Mouse (Mus musculus): Measurements from ENCODE around the gene Mymx. TPM values are rescaled to one million over a fixed set of nuclear protein-coding genes. Genes with fewer than 3 reads are reported as not detected.

The Mymx gene
- polyA plus RNA-seq, 1 experiment from 2014 or later: not detected

DNA sequence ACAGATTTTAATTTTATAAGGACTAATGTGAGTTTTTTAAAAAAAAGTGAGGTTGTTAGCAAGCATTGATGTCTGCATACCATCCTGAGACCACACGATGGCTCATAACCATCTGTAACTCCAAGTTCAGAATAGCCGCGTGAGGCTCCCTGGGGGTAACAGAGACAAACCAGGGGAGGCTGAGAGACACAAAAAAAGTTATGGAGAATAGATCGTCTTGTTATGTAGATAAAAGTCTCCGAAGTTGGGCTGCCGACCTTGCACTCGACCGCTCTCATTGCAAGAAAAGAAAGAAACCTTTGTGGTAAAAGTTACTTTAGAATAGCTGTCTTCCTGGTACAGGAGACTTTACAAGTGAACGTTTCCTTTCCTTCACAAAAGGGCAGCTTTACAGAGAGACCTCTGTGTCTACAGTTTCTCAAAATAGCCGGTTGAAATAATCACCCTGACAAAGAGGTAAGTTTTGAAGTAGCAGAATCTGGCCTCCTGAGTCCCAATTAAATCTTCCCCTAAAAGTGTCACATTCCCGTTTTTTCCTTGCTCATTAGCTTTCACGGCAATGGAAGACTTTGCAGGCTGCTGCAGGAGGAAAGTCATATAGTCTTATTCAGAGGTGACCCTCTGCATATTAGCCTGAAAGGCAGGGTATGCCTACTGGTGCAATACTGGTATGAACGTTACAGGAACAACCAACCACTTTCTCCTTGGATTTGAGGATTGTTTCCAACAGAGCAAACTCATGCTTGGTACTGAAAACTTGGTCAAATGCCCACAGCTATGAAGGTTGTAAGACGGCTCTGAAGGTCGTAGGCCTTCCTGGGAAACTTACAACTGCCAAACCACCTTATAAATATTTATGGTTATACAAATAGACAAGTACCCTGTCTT, 5.3 kb upstream of the Mymx start:
- Histone ChIP-seq H3K4me3 (no peak overlapping the region), H3K9ac (no peak overlapping the region), H3K9me3 (replicated peaks) (no peaks in the 10 kb centered on the region; the same call in 1 of the 2 replicates), H3K4me2 (no peak overlapping the region), H3K4me1 (no peaks in the 10 kb centered on the region), H3K36me3 (ENCODE audit: poor library complexity, severe bottlenecking) (no peaks in the 10 kb centered on the region), H3K27me3 (peaks cover 2% of the 10 kb centered on the region; the same call in 1 of the 2 replicates), H3K27ac (no peak overlapping the region)
- no peak for ATAC-seq
- 79% methylated on average over 15 of the region's 15 CpGs for WGBS

DNA sequence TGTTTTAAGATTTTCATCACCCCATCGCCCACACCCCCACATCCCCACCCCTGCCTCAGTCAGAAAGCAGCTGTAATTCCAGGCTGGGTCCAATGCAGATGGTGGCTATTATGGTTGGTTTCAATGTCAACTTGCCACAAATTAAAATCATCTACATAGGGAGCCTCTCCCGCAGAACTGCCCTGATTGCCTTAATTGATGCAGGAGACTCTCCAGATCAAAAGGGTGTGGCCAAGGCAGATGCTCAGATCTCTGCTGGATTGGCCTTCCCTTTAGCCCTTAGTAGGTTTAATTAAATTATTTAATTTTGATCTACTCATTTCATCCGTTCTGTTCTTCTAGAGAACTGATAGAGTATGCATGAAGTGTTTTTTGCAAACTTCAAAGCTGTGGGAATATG, 1.1 kb upstream of the Mymx start:
- no peaks in the 10 kb centered on the region; the same call in 1 of the 2 replicates for H3K9me3 ChIP-seq (replicated peaks)
- WGBS: 71% methylated on average over 3 of the region's 3 CpGs
- ATAC-seq: no peak
- H3K27ac ChIP-seq: no peak overlapping the region
- peaks cover 32% of the 10 kb centered on the region for H3K27me3 ChIP-seq
- H3K4me1 ChIP-seq: peaks cover 18% of the 10 kb centered on the region
- no peak overlapping the region for H3K4me3 ChIP-seq
- H3K36me3 ChIP-seq (ENCODE audit: poor library complexity, severe bottlenecking): no peaks in the 10 kb centered on the region
- H3K9ac ChIP-seq: no peak overlapping the region
- H3K4me2 ChIP-seq: no peak overlapping the region

DNA sequence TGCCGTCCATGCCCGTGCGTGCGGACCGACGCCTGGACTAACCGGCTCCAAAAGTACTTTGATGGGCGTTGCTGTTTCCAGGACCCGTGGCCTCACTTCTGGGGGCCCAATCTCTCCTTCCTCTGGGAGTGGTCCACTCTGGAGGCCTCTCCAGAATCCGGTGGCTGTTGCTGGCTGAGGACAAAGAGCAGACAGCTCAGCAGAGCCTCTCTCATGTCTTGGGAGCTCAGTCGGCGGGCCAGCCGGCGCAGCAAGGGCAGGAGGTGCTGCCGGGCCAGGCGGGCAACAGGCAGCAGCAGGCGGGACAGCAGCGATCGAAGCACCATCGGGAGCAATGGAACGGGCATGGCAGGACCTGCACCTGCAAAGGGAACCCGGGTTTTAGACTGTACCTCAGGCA, 577 bp downstream of the Mymx start:
- no peak overlapping the region for H3K27ac ChIP-seq
- ATAC-seq: no peak
- no peaks in the 10 kb centered on the region for H3K36me3 ChIP-seq (ENCODE audit: poor library complexity, severe bottlenecking)
- no peaks in the 10 kb centered on the region for H3K9me3 ChIP-seq (replicated peaks)
- H3K4me3 ChIP-seq: no peak overlapping the region
- no peak overlapping the region for H3K9ac ChIP-seq
- peaks cover 38% of the 10 kb centered on the region for H3K27me3 ChIP-seq
- H3K4me2 ChIP-seq: no peak overlapping the region
- WGBS: 12% methylated on average over 22 of the region's 22 CpGs
- peaks cover 27% of the 10 kb centered on the region for H3K4me1 ChIP-seq

DNA sequence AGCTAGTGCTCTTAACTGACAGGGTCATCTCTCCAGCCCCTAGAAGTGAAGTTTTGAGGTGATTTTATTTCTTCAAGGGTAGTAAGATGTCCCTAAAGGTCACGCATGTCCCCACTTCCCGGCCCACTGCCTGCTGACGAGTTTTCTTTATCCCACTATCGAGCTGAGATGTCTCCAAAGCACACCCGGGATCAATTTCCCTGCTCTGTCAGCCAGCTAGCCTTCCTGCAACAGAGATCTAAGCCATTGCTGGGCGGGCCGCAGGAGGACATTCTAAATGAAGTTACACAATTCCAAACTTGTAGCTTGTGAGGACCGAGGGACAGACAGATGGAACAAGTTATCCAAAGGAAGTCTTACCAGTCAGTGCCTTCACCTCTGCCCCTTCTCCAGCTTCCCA, 1.6 kb downstream of the Mymx start:
- Histone ChIP-seq H3K4me3 (no peak overlapping the region), H3K9me3 (replicated peaks) (no peaks in the 10 kb centered on the region), H3K27me3 (peaks cover 38% of the 10 kb centered on the region), H3K4me1 (peaks cover 38% of the 10 kb centered on the region), H3K4me2 (no peak overlapping the region), H3K9ac (no peak overlapping the region; the same call in 1 of the 2 replicates), H3K36me3 (ENCODE audit: poor library complexity, severe bottlenecking) (no peaks in the 10 kb centered on the region), H3K27ac (no peak overlapping the region)
- WGBS: 60% methylated on average over 8 of the region's 8 CpGs
- no peak for ATAC-seq

DNA sequence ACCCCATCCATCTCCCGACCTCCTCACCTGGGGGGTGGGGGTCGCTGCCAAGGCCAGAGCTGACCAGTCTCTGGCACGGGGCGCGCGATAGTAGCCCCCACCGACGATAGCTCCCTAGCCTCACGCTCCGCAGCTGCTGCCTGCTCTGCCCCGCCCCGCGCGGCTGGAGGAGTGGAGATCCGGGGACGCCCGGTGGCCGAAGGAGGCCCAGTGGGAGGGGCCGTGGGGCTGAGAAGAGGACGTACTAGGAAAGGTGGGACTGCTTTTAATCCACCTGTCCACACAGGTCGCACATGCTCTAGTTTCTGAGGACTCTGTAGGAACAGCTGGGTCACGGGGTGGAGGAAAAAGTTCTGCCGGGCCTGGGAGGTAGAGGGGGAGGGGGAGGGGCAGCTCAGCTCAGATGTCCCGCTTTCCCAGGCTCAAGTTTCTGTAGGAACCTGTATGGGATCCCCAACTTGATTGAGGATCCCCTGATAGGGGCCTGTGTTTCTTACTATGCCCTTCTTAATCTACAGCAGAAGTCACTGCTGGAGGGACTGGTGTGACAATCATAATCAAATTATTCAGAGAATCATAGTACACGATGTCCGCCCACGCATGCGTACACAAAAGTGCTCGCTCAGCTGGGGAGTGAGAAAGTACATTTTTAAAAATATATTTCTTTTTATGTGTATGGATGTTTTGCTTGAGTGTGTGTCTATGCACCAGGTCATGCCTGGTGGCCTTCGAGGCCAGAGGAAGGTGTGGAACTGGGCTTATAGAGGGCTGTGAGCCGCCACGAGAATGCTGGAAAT, 2.3 kb downstream of the Mymx start, which contains the start of gene Slc29a1:
TSS of gene Slc29a1 (minus strand) at position 161 of the 797 bp plus-strand sequence.
- Histone ChIP-seq H3K9me3 (replicated peaks) (no peaks in the 10 kb centered on the region), H3K4me1 (peaks cover 44% of the 10 kb centered on the region), H3K4me2 (peak within 1 kb of the TSS; percentile 62), H3K4me3 (peak within 1 kb of the TSS; percentile 32), H3K36me3 (ENCODE audit: poor library complexity, severe bottlenecking) (no peaks in the 10 kb centered on the region), H3K9ac (peak within 1 kb of the TSS; percentile 55), H3K27me3 (peaks cover 38% of the 10 kb centered on the region), H3K27ac (no peak within 1 kb of the TSS)
- no peak for ATAC-seq
- 15% methylated on average over 31 of the region's 32 CpGs for WGBS

DNA sequence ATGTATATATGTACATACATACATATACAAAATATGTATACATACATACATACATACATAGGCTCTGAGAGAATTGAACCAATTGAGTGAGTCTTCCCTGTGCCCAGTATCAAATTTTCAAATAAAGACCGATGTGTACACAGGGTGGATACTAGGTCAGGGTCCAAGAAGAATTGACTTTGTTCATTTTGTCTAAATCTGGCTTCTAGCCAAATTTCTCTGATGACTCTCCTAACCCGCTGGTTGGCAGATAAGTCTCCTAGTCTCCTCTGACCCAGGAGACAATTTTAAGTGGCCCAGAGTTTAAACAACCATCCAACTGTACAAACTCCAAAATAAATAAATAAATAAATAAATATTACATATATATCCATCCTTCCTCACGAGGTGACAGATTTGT, 3.0 kb downstream of the Mymx start:
- Histone ChIP-seq H3K4me1 (peaks cover 52% of the 10 kb centered on the region), H3K4me2 (peak overlapping the region; percentile 62), H3K27me3 (peaks cover 42% of the 10 kb centered on the region), H3K27ac (no peak overlapping the region), H3K4me3 (0 out of 2 replicates have a peak overlapping the region, but pooled peaks have one; percentile 32), H3K36me3 (ENCODE audit: poor library complexity, severe bottlenecking) (no peaks in the 10 kb centered on the region), H3K9ac (peak overlapping the region; percentile 55; the same call in 1 of the 2 replicates), H3K9me3 (replicated peaks) (no peaks in the 10 kb centered on the region)
- WGBS: 36% methylated on average over 3 of the region's 3 CpGs
- no peak for ATAC-seq

DNA sequence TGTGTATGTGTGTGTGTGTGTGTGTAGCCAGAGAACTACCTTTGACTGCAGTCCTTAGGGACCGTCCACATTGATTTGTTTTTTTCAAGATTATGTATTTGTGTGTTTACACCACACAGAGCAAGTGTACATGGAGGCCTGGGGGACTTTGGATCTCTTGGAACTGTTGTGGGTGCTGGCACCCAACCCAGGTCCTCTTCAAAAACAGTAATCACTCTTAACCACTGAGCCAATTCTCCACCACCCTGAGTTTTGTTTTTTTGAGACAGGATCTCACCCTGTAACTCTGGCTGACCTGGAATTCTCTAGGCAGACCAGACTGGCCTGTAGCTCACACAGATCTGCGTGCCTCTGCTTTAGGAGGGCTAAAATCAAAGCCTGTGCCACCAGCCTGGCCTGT, 3.5 kb downstream of the Mymx start:
- Histone ChIP-seq H3K9me3 (replicated peaks) (no peaks in the 10 kb centered on the region), H3K27ac (no peak overlapping the region), H3K9ac (no peak overlapping the region), H3K4me1 (peaks cover 57% of the 10 kb centered on the region), H3K4me2 (no peak overlapping the region), H3K36me3 (ENCODE audit: poor library complexity, severe bottlenecking) (no peaks in the 10 kb centered on the region), H3K27me3 (peaks cover 43% of the 10 kb centered on the region), H3K4me3 (no peak overlapping the region)
- no peak for ATAC-seq
- WGBS: 95% methylated on average over 2 of the region's 2 CpGs

DNA sequence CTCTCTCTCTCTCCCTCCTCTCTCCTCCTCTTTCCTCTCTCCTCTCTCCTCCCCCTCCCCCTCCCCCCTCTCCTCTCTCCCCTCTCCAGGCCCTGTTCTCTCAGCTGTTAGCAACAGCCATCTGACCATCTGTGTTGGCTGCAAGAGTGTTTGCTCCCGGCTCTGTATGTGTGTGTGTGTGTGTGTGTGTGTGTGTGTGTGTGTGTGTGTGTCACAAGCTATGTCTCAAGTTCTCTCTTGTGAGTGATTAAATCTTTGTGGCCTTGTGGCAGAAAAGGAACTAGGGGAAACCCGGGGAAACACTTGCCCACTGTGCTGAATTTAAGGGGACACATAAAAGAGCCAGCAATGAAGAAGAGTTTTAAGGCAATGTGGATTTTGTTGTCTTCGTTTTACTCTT, 4.1 kb downstream of the Mymx start:
- H3K36me3 ChIP-seq (ENCODE audit: poor library complexity, severe bottlenecking): no peaks in the 10 kb centered on the region
- no peak overlapping the region for H3K9ac ChIP-seq
- no peak overlapping the region for H3K27ac ChIP-seq
- 43% methylated on average over 3 of the region's 3 CpGs for WGBS
- no peaks in the 10 kb centered on the region for H3K9me3 ChIP-seq (replicated peaks)
- peaks cover 43% of the 10 kb centered on the region for H3K27me3 ChIP-seq
- no peak overlapping the region for H3K4me2 ChIP-seq
- peaks cover 63% of the 10 kb centered on the region for H3K4me1 ChIP-seq
- ATAC-seq: 0 out of 2 replicates have a peak, but pooled peaks have one; percentile 26
- H3K4me3 ChIP-seq: no peak overlapping the region

DNA sequence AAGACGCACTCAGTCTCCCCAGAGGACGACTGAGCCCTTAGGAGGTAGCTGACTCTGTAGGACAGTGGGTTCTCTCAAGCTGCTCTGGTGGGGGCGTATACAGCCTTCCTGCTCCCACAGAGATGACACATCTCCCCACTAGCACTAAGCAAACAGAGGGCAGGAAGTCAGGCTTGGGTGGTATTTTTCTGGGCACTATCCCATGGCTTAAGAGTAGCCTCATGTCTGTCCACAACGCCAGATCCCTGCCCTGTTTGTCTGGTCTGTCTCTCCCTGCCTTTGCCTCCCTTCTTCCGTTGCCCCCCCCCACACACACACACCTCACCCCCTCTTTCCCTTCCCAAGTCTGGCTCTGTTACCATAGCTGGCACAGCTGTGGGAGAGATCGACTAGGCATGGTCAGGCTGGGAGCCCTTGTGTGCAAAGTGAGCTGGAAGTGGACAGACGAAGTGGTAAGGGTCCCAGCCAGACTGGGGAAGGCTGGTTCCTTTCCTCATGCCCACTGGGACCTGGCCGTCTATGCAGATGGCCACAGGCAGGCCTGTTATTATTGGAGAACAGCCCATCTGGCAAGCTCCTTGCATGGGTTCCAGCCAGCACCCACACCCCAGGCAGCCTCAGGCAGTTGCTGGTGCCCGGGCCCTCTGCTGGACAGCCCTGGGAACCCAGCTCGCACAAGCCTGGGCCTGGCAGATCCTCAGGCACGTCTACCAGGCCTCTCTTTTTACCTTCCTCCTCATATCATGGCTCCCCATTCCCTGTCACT, 5.1 kb downstream of the Mymx start:
- no peaks in the 10 kb centered on the region for H3K36me3 ChIP-seq (ENCODE audit: poor library complexity, severe bottlenecking)
- no peak overlapping the region for H3K9ac ChIP-seq
- H3K27ac ChIP-seq: peak overlapping the region; percentile 78
- peaks cover 36% of the 10 kb centered on the region for H3K27me3 ChIP-seq
- ATAC-seq: peak; percentile 67
- 29% methylated on average over 11 of the region's 11 CpGs for WGBS
- H3K9me3 ChIP-seq (replicated peaks): no peaks in the 10 kb centered on the region
- no peak overlapping the region for H3K4me3 ChIP-seq
- H3K4me2 ChIP-seq: no peak overlapping the region; the same call in 1 of the 2 replicates
- H3K4me1 ChIP-seq: peaks cover 71% of the 10 kb centered on the region

DNA sequence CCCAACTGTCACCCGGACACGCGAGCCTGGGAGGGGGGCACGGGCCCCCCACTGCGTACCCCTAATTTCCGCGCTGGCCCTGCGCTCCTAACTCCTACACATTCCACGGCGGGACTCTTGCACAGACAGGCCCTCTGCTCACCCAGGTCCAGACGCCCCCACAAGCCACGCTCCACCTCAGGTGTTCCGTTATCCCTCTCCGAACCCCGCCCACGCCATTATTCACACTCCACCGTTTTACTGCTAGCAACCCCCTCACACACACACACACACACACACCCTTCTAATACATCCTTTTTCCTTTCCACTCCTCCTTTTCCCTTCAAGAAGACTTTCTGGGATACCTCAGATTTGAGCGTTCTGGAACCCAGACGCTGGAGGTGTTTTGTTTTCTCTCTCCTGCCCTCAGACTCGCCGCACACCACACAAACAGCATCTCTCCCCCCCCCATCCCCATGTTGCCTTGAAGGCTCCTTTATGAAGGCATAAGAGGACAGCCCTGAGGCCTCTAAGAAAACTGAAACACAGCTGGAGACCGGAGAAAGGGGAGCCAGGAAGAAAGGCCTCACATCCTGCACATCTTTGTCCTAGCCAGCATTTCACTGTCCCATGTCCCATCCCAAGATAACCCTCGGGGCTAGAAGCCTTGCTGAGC, 6.0 kb downstream of the Mymx start:
- peak overlapping the region; percentile 91 for H3K4me2 ChIP-seq
- 3% methylated on average over 23 of the region's 23 CpGs for WGBS
- no peaks in the 10 kb centered on the region for H3K36me3 ChIP-seq (ENCODE audit: poor library complexity, severe bottlenecking)
- H3K27ac ChIP-seq: peak overlapping the region; percentile 35; the same call in 1 of the 2 replicates
- H3K4me1 ChIP-seq: peaks cover 64% of the 10 kb centered on the region
- peak overlapping the region; percentile 78 for H3K9ac ChIP-seq
- ATAC-seq: peak; percentile 25
- no peaks in the 10 kb centered on the region for H3K9me3 ChIP-seq (replicated peaks)
- peak overlapping the region; percentile 55 for H3K4me3 ChIP-seq
- H3K27me3 ChIP-seq: peaks cover 27% of the 10 kb centered on the region
